Mouse (Mus musculus) liver, postnatal 0 days (tissue): ENCODE results near the gene Ano8.

Experiments
- CTCF ChIP-seq: sonication (generic); IDR thresholded peaks from 2 replicates; pipeline ENCODE4 v1.5.1; 2016; ENCODE audit warnings: antibody characterized with exemption, low read depth
- EP300 ChIP-seq: IDR thresholded peaks from 2 replicates; pipeline ENCODE4 v1.6.1; 2016; ENCODE audit warnings: antibody characterized with exemption, low read depth, mild to moderate bottlenecking

GRCm38 (mm10) chr8:71469411-71469810 lies 16.4 kb downstream of the Ano8 start:
- TF ChIP-seq CTCF (no peak), EP300 (no peak)
